Mouse (Mus musculus) forebrain, embryonic 12.5 days (tissue): ENCODE results near the gene Igsf8. TPM values are rescaled to one million over a fixed set of nuclear protein-coding genes. Genes with fewer than 3 reads are reported as not detected.
"Not testable (repeated sequence)": the region's sequence is repeated elsewhere in the genome, so short reads cannot be mapped to it uniquely, and the experiment has no call there.

ENCODE experiments used
- ATAC-seq: fragments of 200-750 bp; cut with Nextera tagmentation; 2 replicates; pipeline ENCODE4 v1.8.0; 2017; ENCODE audit warnings: moderate TSS enrichment; ENCODE audit not compliant: low FRiP score
- H3K27ac ChIP-seq: fragments of 300-500 bp; sonication (generic); 2 replicates; pipeline ENCODE4 v1.5.1; 2016; ENCODE audit warnings: mild to moderate bottlenecking
- H3K27me3 ChIP-seq: fragments of 300-500 bp; sonication (generic); 2 replicates; pipeline ENCODE4 v1.6.1; 2016; ENCODE audit warnings: mild to moderate bottlenecking
- H3K36me3 ChIP-seq: fragments of 300-500 bp; sonication (generic); replicated peaks from 2 replicates; pipeline ENCODE4 v1.6.1; 2016; ENCODE audit warnings: mild to moderate bottlenecking
- H3K4me1 ChIP-seq: fragments of 300-500 bp; sonication (generic); 2 replicates; pipeline ENCODE4 v1.6.1; 2016
- H3K4me2 ChIP-seq: fragments of 300-500 bp; sonication (generic); 2 replicates; pipeline ENCODE4 v1.6.1; 2016; ENCODE audit warnings: mild to moderate bottlenecking, moderate library complexity
- H3K4me3 ChIP-seq: fragments of 300-500 bp; sonication (generic); replicated peaks from 2 replicates; pipeline ENCODE4 v1.5.1; 2016; ENCODE audit warnings: mild to moderate bottlenecking
- H3K9ac ChIP-seq: fragments of 300-500 bp; sonication (generic); 2 replicates; pipeline ENCODE4 v1.6.1; 2016; ENCODE audit warnings: mild to moderate bottlenecking
- H3K9me3 ChIP-seq: fragments of 300-500 bp; sonication (generic); 2 replicates; pipeline ENCODE4 v1.6.1; 2016
- WGBS: fragments of 180-500 bp; shearing (Covaris S2); methylation state at CpG from one replicate; pipeline ENCODE4 v1.1.7; 2016; 5-methylcytosine and 5-hydroxymethylcytosine counted together
- polyA plus RNA-seq: library from polyadenylated mRNA; unstranded; fragments of >200 nt; fragmentation: Nextera tagmentation; extraction: Ambion mirVana; gene quantifications from 2 replicates; pipeline ENCODE4 v1.2.1, GENCODE M21; 2016

Gene Igsf8
- polyA plus RNA-seq, 1 experiment from 2014 or later, result 127 TPM

DNA sequence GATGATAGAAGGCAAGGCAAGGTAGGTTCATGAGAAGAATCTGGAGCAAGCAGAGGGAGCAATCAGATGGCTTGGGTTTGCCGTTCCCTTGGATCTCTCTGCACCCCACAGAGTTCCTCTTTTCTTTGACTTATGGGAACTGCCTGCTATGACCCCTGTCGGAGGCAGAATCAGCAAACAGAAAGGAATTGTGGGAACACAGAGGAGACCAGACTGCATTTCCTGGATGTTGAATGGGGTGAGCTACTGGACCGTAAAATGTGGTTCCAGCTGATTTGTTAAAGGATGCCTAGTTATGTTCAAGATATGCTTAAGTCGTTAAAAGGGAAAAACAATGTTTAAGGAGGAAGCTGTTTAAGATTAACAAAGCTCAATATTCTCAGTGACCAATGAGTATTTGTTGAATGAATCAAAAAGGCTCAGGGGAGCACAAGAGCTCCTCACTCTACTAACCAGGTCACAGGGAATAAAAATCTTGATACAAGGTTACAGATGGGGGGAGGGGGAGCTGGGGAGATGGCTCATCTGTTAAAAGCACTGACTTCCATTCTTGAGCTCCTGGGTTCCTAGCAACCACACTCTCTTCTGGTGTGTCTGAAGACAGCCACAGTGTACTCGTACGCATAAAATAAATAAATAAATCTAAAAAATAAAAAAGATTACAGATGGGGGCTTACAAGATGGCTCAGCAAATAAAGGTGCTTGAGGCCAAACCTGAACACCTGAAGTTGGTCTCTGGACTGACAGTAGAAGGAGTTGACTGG, 20.3 kb upstream of the Igsf8 start:
- no peak overlapping the region for H3K9ac ChIP-seq
- peaks cover 12% of the 10 kb centered on the region for H3K27me3 ChIP-seq
- 38% methylated on average over 6 of the region's 6 CpGs for WGBS
- peak overlapping the region; percentile 73; the same call in 1 of the 2 replicates for H3K27ac ChIP-seq
- H3K9me3 ChIP-seq, result no peaks in the 10 kb centered on the region
- no peak overlapping the region for H3K4me2 ChIP-seq
- no peak for ATAC-seq
- peaks cover 35% of the 10 kb centered on the region for H3K4me1 ChIP-seq
- H3K4me3 ChIP-seq, result no peak overlapping the region
- no peaks in the 10 kb centered on the region for H3K36me3 ChIP-seq

DNA sequence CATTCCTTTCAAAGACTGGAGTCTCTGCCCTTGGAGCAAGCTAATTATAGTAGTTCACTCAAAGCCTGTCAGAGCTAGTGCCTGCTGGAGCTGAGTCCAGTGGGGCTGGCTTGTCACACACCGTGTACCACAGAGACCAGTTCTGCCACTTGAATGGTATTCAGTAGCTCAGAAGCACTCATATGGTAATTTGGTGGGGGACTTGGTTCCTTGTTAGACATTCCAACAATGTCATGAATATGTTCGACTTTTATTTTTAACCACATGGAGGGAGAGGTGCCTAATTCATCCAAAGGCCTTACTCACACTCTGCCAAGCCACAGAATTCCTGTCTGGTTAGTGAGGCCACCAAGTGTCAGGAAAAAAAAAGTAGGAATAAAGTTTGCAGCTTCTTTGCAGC, 19.0 kb upstream of the Igsf8 start:
- Histone ChIP-seq H3K9me3 (no peaks in the 10 kb centered on the region), H3K27me3 (peaks cover 12% of the 10 kb centered on the region), H3K9ac (no peak overlapping the region), H3K36me3 (no peaks in the 10 kb centered on the region), H3K27ac (peak overlapping the region; percentile 81), H3K4me2 (no peak overlapping the region), H3K4me3 (no peak overlapping the region), H3K4me1 (peaks cover 35% of the 10 kb centered on the region)
- ATAC-seq, result peak; percentile 92
- 11% methylated on average over 2 of the region's 2 CpGs for WGBS

DNA sequence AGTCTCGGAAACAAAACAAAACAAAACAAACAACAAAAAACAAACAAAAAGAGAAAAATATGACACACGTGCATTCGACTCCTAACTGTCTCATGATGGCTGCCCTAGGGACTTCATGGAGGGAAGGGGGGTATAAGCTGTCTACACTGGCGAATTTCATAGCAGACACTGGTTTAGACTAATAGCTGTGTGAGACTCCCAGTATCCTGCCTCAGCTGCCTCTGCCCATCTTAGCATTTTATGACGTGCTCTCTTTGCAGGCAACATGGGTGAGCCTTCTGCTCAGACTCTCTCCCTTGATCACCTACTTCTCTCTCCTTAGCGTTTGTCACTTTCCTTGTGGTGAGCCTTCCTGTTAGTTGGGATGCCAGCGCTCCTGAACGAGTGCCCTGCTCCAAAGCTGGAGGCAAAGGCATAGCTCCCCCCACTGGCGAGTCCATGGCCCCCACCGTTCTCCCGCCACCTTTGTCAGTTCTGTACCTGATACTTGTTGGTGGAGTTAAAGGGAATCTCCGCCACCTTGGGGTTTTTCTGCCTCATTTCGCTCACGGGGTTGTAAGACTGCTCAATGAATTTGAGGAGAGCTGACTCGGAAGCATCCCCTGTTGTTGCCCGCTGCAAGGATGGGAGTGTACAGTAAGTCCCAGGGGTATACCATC, 17.8 kb upstream of the Igsf8 start:
- no peaks in the 10 kb centered on the region for H3K9me3 ChIP-seq
- H3K4me1 ChIP-seq, result peaks cover 35% of the 10 kb centered on the region
- H3K9ac ChIP-seq, result no peak overlapping the region
- peak overlapping the region; percentile 81; the same call in 1 of the 2 replicates for H3K27ac ChIP-seq
- H3K36me3 ChIP-seq, result no peaks in the 10 kb centered on the region
- ATAC-seq, result 0 out of 2 replicates have a peak, but pooled peaks have one; percentile 5
- 29% methylated on average over 16 of the region's 16 CpGs for WGBS
- no peak overlapping the region; the same call in 1 of the 2 replicates for H3K4me3 ChIP-seq
- peaks cover 12% of the 10 kb centered on the region for H3K27me3 ChIP-seq
- peak overlapping the region; percentile 6 for H3K4me2 ChIP-seq

DNA sequence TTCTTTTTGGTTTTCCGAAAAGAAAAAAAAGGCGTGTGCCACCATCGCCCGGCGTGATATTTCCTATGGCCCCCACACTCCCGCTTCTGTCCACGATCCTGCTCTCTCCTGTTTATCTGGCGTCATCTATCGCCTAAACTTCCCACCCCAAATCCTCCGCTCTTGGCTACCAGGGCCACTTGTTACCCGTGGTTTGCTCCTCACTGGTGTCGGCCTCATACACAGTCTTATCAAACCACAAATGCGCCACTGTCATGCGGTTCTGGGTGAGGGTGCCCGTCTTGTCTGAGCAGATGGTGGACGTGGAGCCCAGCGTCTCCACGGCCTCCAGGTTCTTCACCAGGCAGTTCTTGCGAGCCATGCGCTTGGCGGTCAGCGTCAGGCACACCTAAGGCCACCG, 16.8 kb upstream of the Igsf8 start:
- Histone ChIP-seq H3K4me1 (peaks cover 35% of the 10 kb centered on the region), H3K4me3 (peak overlapping the region; percentile 4; the same call in 1 of the 2 replicates), H3K27me3 (peaks cover 12% of the 10 kb centered on the region)
- ATAC-seq, H3K9ac ChIP-seq, H3K36me3 ChIP-seq, H3K9me3 ChIP-seq, H3K4me2 ChIP-seq, H3K27ac ChIP-seq: not testable (repeated sequence)
- 54% methylated on average over 23 of the region's 23 CpGs for WGBS

DNA sequence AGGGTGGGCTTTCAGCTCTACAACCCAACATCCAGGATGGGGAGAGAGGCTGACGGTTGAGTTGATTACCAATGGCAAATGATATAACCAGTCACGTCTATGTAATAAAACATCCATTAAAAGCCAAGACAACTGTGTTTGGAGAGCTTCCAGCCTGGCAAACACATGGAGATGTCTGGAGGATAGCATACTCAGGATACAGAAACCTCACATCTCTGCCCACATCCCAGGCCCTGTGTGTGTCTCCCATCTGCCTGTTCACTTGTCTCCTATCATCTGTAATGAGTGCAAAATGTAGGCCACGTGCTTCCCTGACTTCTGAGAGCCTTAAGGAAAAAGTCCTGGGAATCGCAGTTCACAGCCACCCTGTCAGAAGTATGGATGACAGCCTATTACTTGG, 14.2 kb upstream of the Igsf8 start:
- no peak for ATAC-seq

DNA sequence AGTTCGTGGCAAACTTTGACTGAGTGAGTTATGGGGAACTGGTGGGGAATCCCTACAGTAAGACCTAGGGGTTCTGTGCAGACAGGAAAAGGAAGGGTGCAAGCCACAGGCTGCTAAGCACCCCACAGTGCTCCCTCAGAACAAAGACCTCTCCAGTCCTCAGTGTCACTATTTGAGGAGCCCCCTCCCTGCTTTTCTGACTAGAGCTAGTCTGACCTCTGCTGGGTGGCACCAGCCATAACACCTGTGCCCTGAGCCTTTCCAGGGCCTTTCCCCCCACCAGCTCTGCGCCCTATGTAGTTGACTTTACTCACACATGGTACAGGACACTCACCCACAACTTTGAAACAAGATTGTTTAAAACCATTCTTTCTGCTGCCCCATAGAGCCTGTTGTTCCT, 13.8 kb upstream of the Igsf8 start:
- Histone ChIP-seq H3K27me3 (peaks cover 12% of the 10 kb centered on the region), H3K27ac (no peak overlapping the region), H3K9me3 (no peaks in the 10 kb centered on the region), H3K36me3 (no peaks in the 10 kb centered on the region), H3K4me1 (peaks cover 20% of the 10 kb centered on the region), H3K4me2 (no peak overlapping the region), H3K4me3 (no peak overlapping the region), H3K9ac (no peak overlapping the region)
- WGBS, result 46% methylated on average over 2 of the region's 2 CpGs
- ATAC-seq, result peak; percentile 66

More for the DNA sequence above, 14.2 kb upstream of the Igsf8 start:
- Histone ChIP-seq H3K4me2 (no peak overlapping the region), H3K9me3 (no peaks in the 10 kb centered on the region), H3K9ac (no peak overlapping the region), H3K4me3 (no peak overlapping the region), H3K36me3 (no peaks in the 10 kb centered on the region), H3K27ac (no peak overlapping the region), H3K27me3 (peaks cover 12% of the 10 kb centered on the region), H3K4me1 (peaks cover 25% of the 10 kb centered on the region)
- 72% methylated on average over 4 of the region's 4 CpGs for WGBS

DNA sequence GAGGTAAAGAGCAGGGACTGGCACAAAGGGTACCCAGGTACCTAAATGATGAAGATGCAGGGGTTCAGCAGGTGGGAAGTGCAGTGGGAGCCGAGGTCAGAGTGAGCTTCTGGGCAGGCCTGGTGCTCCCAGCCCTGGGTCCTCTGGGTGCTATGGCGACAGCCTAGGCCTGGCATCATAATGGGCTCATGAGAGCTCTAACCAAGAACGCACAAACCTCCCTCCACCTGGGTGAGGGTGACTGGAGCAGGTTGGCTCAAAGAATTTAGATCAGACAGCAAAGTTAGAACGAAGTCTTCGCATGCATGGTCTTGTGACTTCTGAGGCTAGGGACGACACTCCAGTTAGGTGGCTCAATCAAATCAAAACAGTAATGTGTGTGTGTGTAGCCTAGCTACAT, 3.1 kb upstream of the Igsf8 start, which contains the start of gene Atp1a4:
TSS of gene Atp1a4 (minus strand) at position 101 of the 400 bp plus-strand sequence.
- no peak within 1 kb of the TSS for H3K27ac ChIP-seq
- no peaks in the 10 kb centered on the region for H3K9me3 ChIP-seq
- 86% methylated on average over 6 of the region's 6 CpGs for WGBS
- ATAC-seq, result no peak
- no peak within 1 kb of the TSS for H3K4me3 ChIP-seq
- no peak within 1 kb of the TSS for H3K9ac ChIP-seq
- no peaks in the 10 kb centered on the region for H3K36me3 ChIP-seq
- no peak within 1 kb of the TSS for H3K4me2 ChIP-seq
- H3K4me1 ChIP-seq, result peaks cover 26% of the 10 kb centered on the region
- no peaks in the 10 kb centered on the region for H3K27me3 ChIP-seq

DNA sequence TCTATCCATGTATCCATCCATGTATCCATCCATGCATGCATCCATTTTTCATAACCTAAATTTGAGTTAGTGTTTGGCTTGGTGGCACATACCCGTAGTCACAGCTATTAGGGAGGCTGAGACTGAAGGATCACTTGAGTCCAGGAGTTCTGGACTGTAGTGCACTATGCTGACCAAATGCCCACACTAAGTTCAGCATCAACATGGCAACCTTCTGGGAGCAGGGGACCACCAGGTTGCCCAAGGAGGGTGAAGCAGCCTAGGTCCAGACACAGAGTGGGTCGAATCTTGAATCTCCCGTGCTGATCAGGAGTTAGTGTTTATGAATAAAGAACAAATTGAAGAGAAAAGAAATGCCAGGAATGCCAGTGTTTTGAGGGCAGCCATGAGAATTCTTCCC, 9.8 kb downstream of the Igsf8 start:
- Histone ChIP-seq H3K9ac (no peak overlapping the region; the same call in 1 of the 2 replicates), H3K4me3 (no peak overlapping the region), H3K4me1 (peaks cover 13% of the 10 kb centered on the region), H3K4me2 (0 out of 2 replicates have a peak overlapping the region, but pooled peaks have one; percentile 17), H3K27me3 (no peaks in the 10 kb centered on the region), H3K36me3 (no peaks in the 10 kb centered on the region), H3K27ac (peak overlapping the region; percentile 76), H3K9me3 (no peaks in the 10 kb centered on the region)
- peak; percentile 57 for ATAC-seq
- WGBS, result 71% methylated on average over 3 of the region's 3 CpGs

DNA sequence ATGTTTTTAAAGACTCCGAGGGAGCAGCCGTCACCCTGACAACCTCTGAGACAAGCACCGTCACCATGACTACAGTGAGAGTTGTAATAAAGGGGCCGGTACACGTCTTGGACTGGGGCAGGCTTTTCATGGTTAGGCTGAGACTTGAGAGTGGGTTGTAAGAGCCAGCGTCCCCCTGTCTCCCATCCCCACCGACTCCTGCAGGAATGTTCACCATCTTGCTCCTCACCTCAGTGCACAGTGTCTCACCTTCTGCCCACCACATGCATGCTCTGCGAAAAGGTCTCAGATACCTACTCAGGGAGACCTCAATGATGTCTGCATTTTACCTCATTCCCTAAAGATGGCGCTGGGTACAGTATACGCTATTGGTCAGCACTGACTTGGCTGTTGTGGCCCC, 10.3 kb downstream of the Igsf8 start:
- Histone ChIP-seq H3K4me1 (peaks cover 13% of the 10 kb centered on the region), H3K36me3 (no peaks in the 10 kb centered on the region), H3K9me3 (no peaks in the 10 kb centered on the region), H3K27me3 (no peaks in the 10 kb centered on the region), H3K27ac (peak overlapping the region; percentile 76; the same call in 1 of the 2 replicates), H3K4me2 (0 out of 2 replicates have a peak overlapping the region, but pooled peaks have one; percentile 17), H3K4me3 (no peak overlapping the region), H3K9ac (no peak overlapping the region)
- WGBS, result 38% methylated on average over 10 of the region's 10 CpGs
- peak; percentile 88 for ATAC-seq

DNA sequence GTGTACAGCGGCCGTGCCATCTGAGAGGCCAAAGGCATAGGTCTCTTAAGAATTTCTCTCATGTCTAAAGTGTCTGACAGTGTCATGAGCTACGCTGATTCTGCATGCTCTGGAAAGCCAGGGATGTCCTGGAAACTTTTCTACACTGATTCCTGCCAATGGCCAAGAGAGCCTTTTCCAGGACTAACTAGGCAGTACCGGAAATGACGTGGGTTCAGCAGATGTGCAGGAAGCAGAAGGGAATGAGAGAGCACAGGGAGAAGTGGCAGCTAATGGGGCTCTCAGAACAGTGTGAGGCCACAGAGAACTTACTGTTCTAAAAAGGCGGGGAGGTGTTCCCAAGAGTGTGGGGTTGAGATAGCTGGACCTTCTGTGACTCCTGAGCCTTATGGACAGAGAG, 11.9 kb downstream of the Igsf8 start:
- Histone ChIP-seq H3K9ac (no peak overlapping the region), H3K4me3 (no peak overlapping the region), H3K27ac (no peak overlapping the region), H3K4me2 (no peak overlapping the region), H3K9me3 (no peaks in the 10 kb centered on the region), H3K27me3 (no peaks in the 10 kb centered on the region), H3K4me1 (peaks cover 13% of the 10 kb centered on the region), H3K36me3 (no peaks in the 10 kb centered on the region)
- WGBS, result 92% methylated on average over 6 of the region's 6 CpGs
- no peak for ATAC-seq

DNA sequence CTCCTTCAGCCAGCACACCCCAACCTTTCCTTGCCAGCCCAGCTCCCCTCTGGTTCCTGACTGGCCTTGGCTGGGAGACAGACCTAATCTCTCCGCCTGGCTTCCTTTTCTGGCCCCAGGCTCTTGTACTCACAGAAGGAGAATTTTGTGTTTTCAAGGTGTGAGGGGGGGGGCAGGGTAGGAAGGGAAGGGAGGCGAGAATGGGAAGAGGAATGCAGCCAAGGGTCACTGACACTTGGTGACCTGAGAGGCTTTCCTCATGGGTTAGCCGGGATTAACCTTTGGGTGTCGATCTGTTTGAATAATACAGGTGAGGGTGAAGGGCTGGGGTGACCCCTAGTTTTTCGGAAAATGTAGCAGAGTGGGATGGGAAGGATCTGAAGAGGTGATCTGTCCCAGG, 12.7 kb downstream of the Igsf8 start:
- no peak overlapping the region for H3K4me3 ChIP-seq
- H3K4me1 ChIP-seq, result peaks cover 13% of the 10 kb centered on the region
- H3K36me3 ChIP-seq, result no peaks in the 10 kb centered on the region; the same call in 1 of the 2 replicates
- WGBS, result 62% methylated on average over 5 of the region's 5 CpGs
- no peak overlapping the region for H3K9ac ChIP-seq
- H3K27me3 ChIP-seq, result no peaks in the 10 kb centered on the region
- ATAC-seq, result no peak
- no peaks in the 10 kb centered on the region for H3K9me3 ChIP-seq
- no peak overlapping the region for H3K27ac ChIP-seq
- H3K4me2 ChIP-seq, result no peak overlapping the region

DNA sequence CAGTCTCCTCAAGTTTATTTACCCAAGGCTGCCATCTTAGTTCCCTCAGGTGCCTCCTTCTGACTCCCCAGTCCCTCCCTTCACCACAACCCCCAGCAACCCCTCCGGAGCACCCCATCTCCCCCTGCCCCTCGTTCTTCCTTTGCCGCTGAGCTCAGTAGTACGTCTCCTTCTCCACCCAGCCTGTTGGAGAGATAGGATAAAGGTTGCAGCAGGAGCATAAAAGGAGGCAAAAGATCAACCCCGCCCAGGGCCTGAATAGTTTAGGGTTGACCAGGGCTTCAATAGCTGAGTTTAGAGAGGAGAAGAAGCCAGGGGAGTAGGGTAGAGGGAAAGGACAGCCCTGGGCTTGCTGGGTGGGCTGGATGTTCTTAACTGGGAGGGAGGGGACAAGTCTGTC, 13.1 kb downstream of the Igsf8 start:
- Histone ChIP-seq H3K9ac (no peak overlapping the region), H3K9me3 (no peaks in the 10 kb centered on the region), H3K4me1 (peaks cover 13% of the 10 kb centered on the region), H3K36me3 (no peaks in the 10 kb centered on the region; the same call in 1 of the 2 replicates), H3K27ac (no peak overlapping the region), H3K4me2 (no peak overlapping the region), H3K27me3 (no peaks in the 10 kb centered on the region), H3K4me3 (no peak overlapping the region)
- 72% methylated on average over 5 of the region's 5 CpGs for WGBS
- no peak for ATAC-seq
